Mouse (Mus musculus): Measurements from ENCODE around the gene Vmn1r188. TPM values are rescaled to one million over a fixed set of nuclear protein-coding genes. Genes with fewer than 3 reads are reported as not detected.
A peak's percentile ranks its signal among the peaks of the same experiment; 100 is the strongest.
"Not testable (repeated sequence)": the region's sequence is repeated elsewhere in the genome, so short reads cannot be mapped to it uniquely, and the experiment has no call there.

Vmn1r188 gene
- not detected in 2 replicates for polyA plus RNA-seq (2015; fragmentation: Nextera tagmentation; extraction: Ambion mirVana)

- not testable (repeated sequence) for H3K36me3 ChIP-seq; H3K4me3 ChIP-seq; H3K9ac ChIP-seq; H3K4me2 ChIP-seq; ATAC-seq (ENCODE audit: extremely low read depth, insufficient number of reproducible peaks, low FRiP score, low TSS enrichment); H3K27ac ChIP-seq (replicated peaks); H3K4me1 ChIP-seq; H3K27me3 ChIP-seq (replicated peaks); H3K9me3 ChIP-seq
- WGBS, result 75% methylated on average over 1 of the region's 1 CpGs
Measured at GRCm38 (mm10) chr13:22084140-22084539, at the start of gene Vmn1r188. Gene Vmn1r188, plus strand, starts transcription at chr13:22084440.

DNA sequence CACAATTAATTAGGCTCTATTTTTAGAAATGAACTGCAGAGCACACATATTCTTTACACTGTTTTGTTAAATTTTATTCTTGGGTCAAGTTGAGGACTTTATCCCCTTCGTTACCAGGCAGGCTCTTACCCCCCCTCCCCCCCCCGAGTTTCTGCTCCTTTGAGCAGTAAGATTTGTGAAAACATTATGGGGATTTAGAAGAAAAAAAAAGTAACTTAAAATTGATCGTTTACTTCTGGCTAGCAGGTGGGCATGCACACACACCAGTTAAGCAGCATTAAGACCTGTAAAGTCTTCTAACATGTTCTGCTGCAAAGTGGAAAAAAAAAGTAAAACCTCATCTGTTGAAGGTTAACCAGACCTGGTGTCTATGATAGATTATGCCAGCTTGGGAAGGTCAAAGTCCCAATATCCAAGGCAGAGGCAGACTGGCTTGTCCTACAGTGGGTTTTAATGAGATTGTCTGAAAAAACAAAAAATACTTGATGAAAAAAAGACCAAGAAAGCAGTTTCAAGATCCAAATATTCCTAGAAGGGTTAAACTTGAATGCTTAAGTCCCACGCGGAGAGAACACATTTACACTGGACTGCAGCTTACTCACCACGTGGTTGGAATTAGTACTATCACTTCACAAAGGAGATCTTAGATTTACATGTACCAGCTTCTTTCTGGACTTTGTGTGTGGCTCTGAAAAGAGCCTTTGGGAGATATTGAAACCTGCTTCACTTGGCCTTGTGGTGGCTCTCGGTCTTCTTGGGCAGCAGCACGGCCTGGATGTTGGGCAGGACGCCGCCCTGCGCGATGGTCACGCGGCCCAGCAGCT lies 49.6 kb upstream of the Vmn1r188 start:
- WGBS, result under 1% methylated on average over 14 of the region's 14 CpGs
- H3K27ac ChIP-seq (replicated peaks), result peak overlapping the region; percentile 80
- peak overlapping the region; percentile 84 for H3K9ac ChIP-seq
- peaks cover 32% of the 10 kb centered on the region for H3K4me1 ChIP-seq
- no peaks in the 10 kb centered on the region for H3K36me3 ChIP-seq
- H3K9me3 ChIP-seq, result no peaks in the 10 kb centered on the region
- H3K4me3 ChIP-seq, result peak overlapping the region; percentile 53
- no peaks in the 10 kb centered on the region for H3K27me3 ChIP-seq (replicated peaks)
- H3K4me2 ChIP-seq, result peak overlapping the region; percentile 78
- ATAC-seq (ENCODE audit: extremely low read depth, insufficient number of reproducible peaks, low FRiP score, low TSS enrichment), result no peak; the same call in 1 of the 2 replicates

- 0% methylated on average over 26 of the region's 69 CpGs for WGBS
- peak within 1 kb of the TSS; percentile 78 for H3K4me2 ChIP-seq
- peak within 1 kb of the TSS; percentile 84 for H3K9ac ChIP-seq
- ATAC-seq (ENCODE audit: extremely low read depth, insufficient number of reproducible peaks, low FRiP score, low TSS enrichment), result peak; percentile 85
- not testable (repeated sequence) for H3K9me3 ChIP-seq; H3K36me3 ChIP-seq; H3K27me3 ChIP-seq (replicated peaks)
- H3K4me3 ChIP-seq, result peak within 1 kb of the TSS; percentile 53
- H3K27ac ChIP-seq (replicated peaks), result peak within 1 kb of the TSS; percentile 81
- H3K4me1 ChIP-seq, result peaks cover 38% of the 10 kb centered on the region
Measured at GRCm38 (mm10) chr13:22035267-22036148, 48.7 kb upstream of the Vmn1r188 start, which contains the start of the genes Hist1h2ah and Hist1h2bk. Gene Hist1h2ah, minus strand, starts transcription at chr13:22035568. Gene Hist1h2bk, plus strand, starts transcription at chr13:22035870.

GRCm38 (mm10) chr13:22036149-22036956 lies 47.9 kb upstream of the Vmn1r188 start:
- Histone ChIP-seq H3K36me3 (no peaks in the 10 kb centered on the region), H3K9ac (peak overlapping the region; percentile 79), H3K27ac (replicated peaks) (peak overlapping the region; percentile 81), H3K4me2 (peak overlapping the region; percentile 78), H3K27me3 (replicated peaks) (no peaks in the 10 kb centered on the region), H3K4me3 (peak overlapping the region; percentile 53), H3K9me3 (no peaks in the 10 kb centered on the region), H3K4me1 (peaks cover 42% of the 10 kb centered on the region)
- ATAC-seq (ENCODE audit: extremely low read depth, insufficient number of reproducible peaks, low FRiP score, low TSS enrichment), result no peak
- 4% methylated on average over 20 of the region's 23 CpGs for WGBS

GRCm38 (mm10) chr13:22036986-22037385 lies 47.3 kb upstream of the Vmn1r188 start:
- Histone ChIP-seq H3K4me1 (peaks cover 47% of the 10 kb centered on the region), H3K4me2 (peak overlapping the region; percentile 78), H3K9me3 (no peaks in the 10 kb centered on the region), H3K27me3 (replicated peaks) (no peaks in the 10 kb centered on the region), H3K4me3 (peak overlapping the region; percentile 53), H3K9ac (peak overlapping the region; percentile 79), H3K36me3 (no peaks in the 10 kb centered on the region), H3K27ac (replicated peaks) (peak overlapping the region; percentile 81)
- WGBS, result 65% methylated on average over 3 of the region's 3 CpGs
- no peak for ATAC-seq (ENCODE audit: extremely low read depth, insufficient number of reproducible peaks, low FRiP score, low TSS enrichment)

GRCm38 (mm10) chr13:22037415-22037814 lies 46.8 kb upstream of the Vmn1r188 start:
- Histone ChIP-seq H3K9me3 (no peaks in the 10 kb centered on the region), H3K4me2 (peak overlapping the region; percentile 78; the same call in 1 of the 2 replicates), H3K27ac (replicated peaks) (no peak overlapping the region), H3K27me3 (replicated peaks) (no peaks in the 10 kb centered on the region), H3K4me3 (no peak overlapping the region), H3K9ac (no peak overlapping the region), H3K4me1 (peaks cover 50% of the 10 kb centered on the region), H3K36me3 (no peaks in the 10 kb centered on the region)
- 80% methylated on average over 2 of the region's 2 CpGs for WGBS
- ATAC-seq (ENCODE audit: extremely low read depth, insufficient number of reproducible peaks, low FRiP score, low TSS enrichment), result no peak

DNA sequence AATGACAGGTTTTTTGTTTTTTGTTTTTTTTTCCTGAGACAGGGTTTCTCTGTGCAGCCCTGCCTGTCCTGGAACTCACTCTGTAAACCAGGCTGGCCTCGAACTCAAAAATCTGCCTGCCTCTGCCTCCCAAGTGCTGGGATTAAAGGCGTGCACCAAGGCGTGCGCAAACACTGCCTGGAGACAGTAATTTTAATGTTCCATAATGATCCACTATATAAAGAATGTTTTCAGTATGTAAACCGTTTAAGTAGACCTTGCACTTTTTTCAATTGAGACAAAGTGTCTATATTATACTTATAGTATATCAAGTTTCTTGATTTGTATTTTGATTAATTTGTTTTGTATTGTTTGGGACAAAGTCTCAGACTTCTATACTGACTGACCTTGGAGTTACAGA lies 44.9 kb upstream of the Vmn1r188 start:
- WGBS, result 69% methylated on average over 5 of the region's 5 CpGs
- peak overlapping the region; percentile 89 for H3K4me2 ChIP-seq

GRCm38 (mm10) chr13:22039951-22040463 lies 44.2 kb upstream of the Vmn1r188 start:
- Histone ChIP-seq H3K27ac (replicated peaks) (peak overlapping the region; percentile 91), H3K9ac (peak overlapping the region; percentile 83), H3K36me3 (no peaks in the 10 kb centered on the region), H3K9me3 (no peaks in the 10 kb centered on the region), H3K4me3 (peak overlapping the region; percentile 55), H3K4me1 (peaks cover 47% of the 10 kb centered on the region), H3K4me2 (peak overlapping the region; percentile 89), H3K27me3 (replicated peaks) (no peaks in the 10 kb centered on the region)
- no peak for ATAC-seq (ENCODE audit: extremely low read depth, insufficient number of reproducible peaks, low FRiP score, low TSS enrichment)
- WGBS, result 10% methylated on average over 2 of the region's 2 CpGs

More for the DNA sequence above, 44.9 kb upstream of the Vmn1r188 start:
- Histone ChIP-seq H3K27me3 (replicated peaks) (no peaks in the 10 kb centered on the region), H3K9me3 (no peaks in the 10 kb centered on the region), H3K9ac (no peak overlapping the region), H3K27ac (replicated peaks) (no peak overlapping the region), H3K36me3 (no peaks in the 10 kb centered on the region), H3K4me1 (peaks cover 50% of the 10 kb centered on the region), H3K4me3 (no peak overlapping the region)
- no peak for ATAC-seq (ENCODE audit: extremely low read depth, insufficient number of reproducible peaks, low FRiP score, low TSS enrichment)

DNA sequence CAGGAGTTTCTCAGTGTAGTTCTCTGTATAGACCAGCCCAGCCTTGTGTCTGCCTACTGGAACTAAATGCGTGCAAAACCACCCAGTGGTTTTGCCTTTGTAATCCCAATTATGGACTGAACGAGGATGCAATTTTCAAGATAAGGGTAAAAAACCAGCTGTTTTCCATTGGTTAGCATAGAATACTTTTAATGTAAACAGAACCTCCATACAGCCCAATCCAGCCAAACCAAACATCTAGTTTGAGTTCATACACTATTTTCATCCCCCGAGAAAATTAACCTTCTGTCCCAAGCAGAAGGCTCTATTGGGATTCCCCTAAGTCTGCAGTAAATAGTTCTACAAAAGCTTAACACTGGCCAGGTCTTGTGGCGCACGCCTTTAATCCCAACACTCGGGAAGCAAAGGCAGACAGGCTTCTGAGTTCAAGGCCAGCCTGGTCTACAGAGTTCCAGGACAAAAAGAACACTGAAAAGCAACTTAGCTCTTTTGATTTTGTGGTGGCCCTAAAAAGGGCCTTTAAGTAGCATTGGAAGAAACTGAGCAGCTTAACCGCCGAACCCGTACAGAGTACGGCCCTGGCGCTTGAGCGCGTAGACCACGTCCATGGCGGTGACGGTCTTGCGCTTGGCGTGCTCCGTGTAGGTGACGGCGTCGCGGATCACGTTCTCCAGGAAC lies 43.6 kb upstream of the Vmn1r188 start:
- Histone ChIP-seq H3K4me3 (peak overlapping the region; percentile 55), H3K4me2 (peak overlapping the region; percentile 89), H3K9ac (peak overlapping the region; percentile 83), H3K27ac (replicated peaks) (peak overlapping the region; percentile 91), H3K9me3 (no peaks in the 10 kb centered on the region), H3K36me3 (no peaks in the 10 kb centered on the region), H3K4me1 (peaks cover 47% of the 10 kb centered on the region), H3K27me3 (replicated peaks) (no peaks in the 10 kb centered on the region)
- ATAC-seq (ENCODE audit: extremely low read depth, insufficient number of reproducible peaks, low FRiP score, low TSS enrichment), result no peak
- 1% methylated on average over 23 of the region's 24 CpGs for WGBS

- peak within 1 kb of the TSS; percentile 91 for H3K27ac ChIP-seq (replicated peaks)
- not testable (repeated sequence) for H3K9me3 ChIP-seq; H3K36me3 ChIP-seq; H3K27me3 ChIP-seq (replicated peaks)
- peak; percentile 65 for ATAC-seq (ENCODE audit: extremely low read depth, insufficient number of reproducible peaks, low FRiP score, low TSS enrichment)
- H3K4me3 ChIP-seq, result peak within 1 kb of the TSS; percentile 55
- H3K4me2 ChIP-seq, result peak within 1 kb of the TSS; percentile 89
- WGBS, result under 1% methylated on average over 26 of the region's 27 CpGs
- peak within 1 kb of the TSS; percentile 83 for H3K9ac ChIP-seq
- peaks cover 46% of the 10 kb centered on the region for H3K4me1 ChIP-seq
Measured at GRCm38 (mm10) chr13:22041142-22041536, 43.1 kb upstream of the Vmn1r188 start, which contains the start of gene Hist1h4i. Gene Hist1h4i, minus strand, starts transcription at chr13:22041362.
